Mouse (Mus musculus) neural tube, embryonic 11.5 days (tissue): ENCODE results near the gene Itgb1. TPM values are rescaled to one million over a fixed set of nuclear protein-coding genes. Genes with fewer than 3 reads are reported as not detected.

Experiments
- ATAC-seq: fragments of 200-750 bp; cut with Nextera tagmentation; 2 replicates; pipeline ENCODE4 v1.8.0; 2017; ENCODE audit warnings: moderate number of reproducible peaks, mild to moderate bottlenecking, moderate TSS enrichment, moderate library complexity; ENCODE audit not compliant: insufficient read depth, low FRiP score, low TSS enrichment
- DNase-seq: peaks from one replicate; pipeline ENCODE4 v3.0.0-alpha.2; 2015; ENCODE audit warnings: low spot score
- H3K27ac ChIP-seq: fragments of 300-500 bp; sonication (generic); 2 replicates; pipeline ENCODE4 v1.5.1; 2014; ENCODE audit warnings: low read depth, mild to moderate bottlenecking, low read length
- H3K27me3 ChIP-seq: fragments of 300-500 bp; sonication (generic); 2 replicates; pipeline ENCODE4 v1.6.1; 2014; ENCODE audit warnings: mild to moderate bottlenecking, low read length, mixed read lengths; ENCODE audit not compliant: control insufficient read depth, insufficient read depth
- H3K36me3 ChIP-seq: fragments of 300-500 bp; sonication (generic); 2 replicates; pipeline ENCODE4 v1.6.1; 2014; ENCODE audit warnings: mild to moderate bottlenecking, low read length, moderate library complexity, mixed read lengths; ENCODE audit not compliant: control insufficient read depth, insufficient read depth
- H3K4me1 ChIP-seq: fragments of 300-500 bp; sonication (generic); 2 replicates; pipeline ENCODE4 v1.6.1; 2014; ENCODE audit warnings: low read length, mixed read lengths; ENCODE audit not compliant: control insufficient read depth, insufficient read depth
- H3K4me2 ChIP-seq: fragments of 300-500 bp; sonication (generic); 2 replicates; pipeline ENCODE4 v1.6.1; 2014; ENCODE audit warnings: low read depth, mild to moderate bottlenecking, moderate library complexity
- H3K4me3 ChIP-seq: fragments of 300-500 bp; sonication (generic); 2 replicates; pipeline ENCODE4 v1.5.1; 2014; ENCODE audit warnings: low read depth, low read length
- H3K9ac ChIP-seq: fragments of 300-500 bp; sonication (generic); 2 replicates; pipeline ENCODE4 v1.6.1; 2014; ENCODE audit warnings: mild to moderate bottlenecking, low read length
- H3K9me3 ChIP-seq: fragments of 300-500 bp; sonication (generic); 2 replicates; pipeline ENCODE4 v1.6.1; 2016; ENCODE audit warnings: low read length; ENCODE audit not compliant: control insufficient read depth
- WGBS: fragments of 180-500 bp; shearing (Covaris S2); extraction: QIAGEN DNeasy Blood & Tissue Kit; methylation state at CpG from one replicate; pipeline ENCODE4 v1.1.7; 2014; 5-methylcytosine and 5-hydroxymethylcytosine counted together
- polyA plus RNA-seq: library from polyadenylated mRNA; unstranded; fragments of >200 nt; fragmentation: Nextera tagmentation; extraction: Ambion mirVana; gene quantifications from 2 replicates; pipeline ENCODE4 v1.2.1, GENCODE M21; 2014

The Itgb1 gene
- polyA plus RNA-seq, 1 experiment from 2014 or later = 196 TPM

GRCm38 (mm10) chr8:128734118-128734517 lies 48.7 kb downstream of the Itgb1 start:
- no peak for ATAC-seq
- 96% methylated on average over 3 of the region's 3 CpGs for WGBS
- H3K27me3 ChIP-seq = no peaks in the 10 kb centered on the region
- no peak overlapping the region for H3K9ac ChIP-seq
- no peaks in the 10 kb centered on the region for H3K4me1 ChIP-seq
- DNase-seq = no peak
- H3K4me2 ChIP-seq = no peak overlapping the region
- H3K27ac ChIP-seq = no peak overlapping the region
- H3K9me3 ChIP-seq = no peaks in the 10 kb centered on the region
- no peak overlapping the region for H3K4me3 ChIP-seq
- H3K36me3 ChIP-seq = peaks cover 6% of the 10 kb centered on the region; the same call in 1 of the 2 replicates

- H3K27ac ChIP-seq = no peak overlapping the region
- H3K4me1 ChIP-seq = no peaks in the 10 kb centered on the region
- no peaks in the 10 kb centered on the region for H3K9me3 ChIP-seq
- no peak overlapping the region for H3K4me3 ChIP-seq
- no peak overlapping the region for H3K4me2 ChIP-seq
- no peaks in the 10 kb centered on the region for H3K27me3 ChIP-seq
- no peak overlapping the region for H3K9ac ChIP-seq
- H3K36me3 ChIP-seq = peaks cover 6% of the 10 kb centered on the region; the same call in 1 of the 2 replicates
- DNase-seq (no peak), ATAC-seq (no peak)
- 94% methylated on average over 3 of the region's 3 CpGs for WGBS
These were observed 50.2 kb downstream of the Itgb1 start for GRCm38 (mm10) chr8:128735692-128736091.

Other genes with a start within 250 kb of the Itgb1 start
- gene Gm3952, start 113.0 kb downstream of the Itgb1 start, polyA plus RNA-seq = not detected in 2 replicates